Comparison of ENCODE assay signal across 8 mouse cellular contexts in the genomic region with DNA sequence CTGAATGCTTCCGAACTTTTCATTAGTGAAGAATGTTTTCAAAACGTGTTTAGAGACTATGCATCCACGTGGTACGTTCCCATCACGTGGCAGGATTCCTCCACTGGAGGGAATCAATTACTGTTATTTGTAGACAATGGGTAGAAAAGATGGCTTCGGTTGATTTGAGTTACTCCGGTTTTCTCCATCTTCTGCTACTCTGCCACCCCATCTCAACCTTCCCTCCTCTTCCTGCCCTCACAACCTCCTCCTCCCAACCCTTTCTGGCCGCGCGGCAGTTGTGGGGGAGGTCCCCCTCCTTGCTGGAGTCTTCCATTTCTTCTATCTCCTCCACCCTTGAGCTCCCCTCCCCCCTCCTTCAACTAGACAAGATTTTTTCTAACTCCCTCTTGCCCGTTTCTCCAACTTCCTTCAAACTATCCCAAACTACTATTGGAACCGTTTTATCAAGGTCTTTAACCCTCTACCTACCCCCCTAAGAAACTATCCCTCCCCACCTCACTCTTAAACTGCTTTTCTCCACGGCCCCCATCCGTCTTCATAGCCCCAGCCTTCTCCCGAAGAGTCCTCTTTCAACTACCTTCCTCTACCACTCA. TPM values are rescaled to one million over a fixed set of nuclear protein-coding genes. Genes with fewer than 3 reads are reported as not detected.
A peak's percentile ranks its signal among the peaks of the same experiment; 100 is the strongest.
DNase-seq lines count a peak whose midpoint lies in the region; ATAC-seq and TF ChIP-seq lines count a peak whose summit lies in the region.

No protein-coding gene starts in this region.

- H3K4me1 ChIP-seq in liver, embryonic 14.5 days (replicated peaks; ENCODE audit: control insufficient read depth in 2 of 2, insufficient read depth in 2 of 2, low read length in 1 of 2): peaks cover 7 to 8% of the 10 kb centered on the region in 2 experiments
- peaks cover 10% of the 10 kb centered on the region for H3K4me1 ChIP-seq in neural tube, embryonic 14.5 days (ENCODE audit: control insufficient read depth, insufficient read depth, low read length)

- peak overlapping the region; percentile 12 for H3K27ac ChIP-seq in liver, embryonic 14.5 days
- peak overlapping the region; percentile 93 for H3K27ac ChIP-seq in neural tube, embryonic 14.5 days (ENCODE audit: low read depth, low read length)

- peak overlapping the region; percentile 71 to 92 for H3K4me3 ChIP-seq in liver, embryonic 14.5 days (ENCODE audit: insufficient read depth in 1 of 2, low read depth in 2 of 2, low read length in 2 of 2)
- peak overlapping the region; percentile 93 for H3K4me3 ChIP-seq in neural tube, embryonic 14.5 days (ENCODE audit: low read depth, low read length)

- no peak for TF ChIP-seq CTCF in liver, embryonic 14.5 days (IDR thresholded peaks at IDR 0.05; ENCODE audit: low read depth)

- H3K4me2 ChIP-seq in liver, embryonic 14.5 days (ENCODE audit: low read depth): peak overlapping the region; percentile 87
- peak overlapping the region; percentile 75 for H3K4me2 ChIP-seq in neural tube, embryonic 14.5 days (ENCODE audit: low read depth, low read length)

- peak overlapping the region; percentile 84 for H3K9ac ChIP-seq in liver, embryonic 14.5 days (replicated peaks)
- H3K9ac ChIP-seq in neural tube, embryonic 14.5 days (replicated peaks; ENCODE audit: low read depth, low read length): peak overlapping the region; percentile 94

- no peaks in the 10 kb centered on the region for H3K9me3 ChIP-seq in liver, embryonic 14.5 days (ENCODE audit: control insufficient read depth, low read length)
- no peaks in the 10 kb centered on the region for H3K9me3 ChIP-seq in neural tube, embryonic 14.5 days (ENCODE audit: control insufficient read depth, low read length)

- no peak for TF ChIP-seq EP300 in liver, embryonic 14.5 days (IDR thresholded peaks at IDR 0.05; ENCODE audit: low read depth)

- 1% methylated on average over 15 of the region's 15 CpGs for WGBS in liver, embryonic 14.5 days (ENCODE audit: insufficient replicate concordance)
- under 1% methylated on average over 15 of the region's 15 CpGs for WGBS in neural tube, embryonic 14.5 days

- H3K27me3 ChIP-seq in liver, embryonic 14.5 days (ENCODE audit: control insufficient read depth, insufficient read depth, low read length): no peaks in the 10 kb centered on the region
- no peaks in the 10 kb centered on the region for H3K27me3 ChIP-seq in neural tube, embryonic 14.5 days (ENCODE audit: control insufficient read depth, insufficient read depth, low read length)

- peak; percentile 7 for ATAC-seq in CD4-positive, CD25-positive, alpha-beta regulatory T cell, adult 4 months
- ATAC-seq in hematopoietic stem cell, adult 5-6 weeks (replicated peaks in 1 of 2; ENCODE audit: insufficient read depth in 1 of 2, low FRiP score in 2 of 2, low TSS enrichment in 1 of 2, low read depth in 1 of 2, poor library complexity in 2 of 2, severe bottlenecking in 2 of 2): peak; percentile 23 to 32; a peak in 2 of 4 replicates
- ATAC-seq in liver, embryonic 14.5 days (ENCODE audit: insufficient read depth): no peak; the same call in 1 of the 2 replicates
- no peak for ATAC-seq in neural tube, embryonic 14.5 days (ENCODE audit: low read depth)

- DNase-seq in 416B (ENCODE audit: low read depth): peak; percentile 85
- peak; percentile 78 for DNase-seq in embryo, embryonic 10.5 days (ENCODE audit: low spot score)
- peak in 2 of 3 experiments; percentile 29 to 37 for DNase-seq in liver, embryonic 14.5 days (ENCODE audit: low read depth in 3 of 3, low spot score in 3 of 3)
- DNase-seq in urinary bladder, postnatal 14 days (ENCODE audit: low spot score): no peak
- DNase-seq in gastrocnemius, adult 18-20 months (ENCODE audit: low spot score): no peak

- H3K36me3 ChIP-seq in liver, embryonic 14.5 days (replicated peaks; ENCODE audit: control insufficient read depth, insufficient read depth, low read depth): peaks cover 14% of the 10 kb centered on the region
- H3K36me3 ChIP-seq in neural tube, embryonic 14.5 days (ENCODE audit: control insufficient read depth, insufficient read depth, low read length): 0 out of 2 replicates have a peak, but pooled peaks cover 6% of the 10 kb centered on the region

RNA-seq across cellular contexts. Expression of a gene that starts 1.1 kb away (rescaled TPM):
- polyA plus RNA-seq in CD4-positive, CD25-positive, alpha-beta regulatory T cell, adult 4 months (2017; shearing (Covaris generic)): 10 to 100 TPM; 53.2 to 64.3 TPM
- 30.8 and 37.9 TPM in 2 replicates for total RNA-seq in hematopoietic stem cell, adult 5-6 weeks (2017)
- 23.4 and 27.3 TPM in 2 replicates for polyA plus RNA-seq in liver, embryonic 14.5 days (2012; rRNA removed)
- polyA plus RNA-seq in liver, embryonic 14.5 days (2014; fragmentation: Nextera tagmentation; extraction: Ambion mirVana): 35.1 and 35.3 TPM in 2 replicates
- 42.7 and 45.2 TPM in 2 replicates for polyA plus RNA-seq in neural tube, embryonic 14.5 days (2014; fragmentation: Nextera tagmentation; extraction: Ambion mirVana)
- total RNA-seq in gastrocnemius, adult 18-20 months (2021): 10 to 100 TPM; 20.7 to 21.8 TPM

RNA-seq across cellular contexts. Expression of a gene that starts 22.3 kb away (rescaled TPM):
- polyA plus RNA-seq in CD4-positive, CD25-positive, alpha-beta regulatory T cell, adult 4 months (2017; shearing (Covaris generic)): under 1 TPM; 0.10 to 0.13 TPM
- not detected in 2 replicates for total RNA-seq in hematopoietic stem cell, adult 5-6 weeks (2017)
- polyA plus RNA-seq in liver, embryonic 14.5 days (2012; rRNA removed): 0.02 and 0.08 TPM in 2 replicates
- polyA plus RNA-seq in liver, embryonic 14.5 days (2014; fragmentation: Nextera tagmentation; extraction: Ambion mirVana): 0.04 TPM in 1 of 2 replicates, not detected in the other
- 1.4 and 2.0 TPM in 2 replicates for polyA plus RNA-seq in neural tube, embryonic 14.5 days (2014; fragmentation: Nextera tagmentation; extraction: Ambion mirVana)
- under 1 TPM; 0.37 to 0.57 TPM for total RNA-seq in gastrocnemius, adult 18-20 months (2021)

RNA-seq across cellular contexts. Expression of a gene that starts 43.2 kb away (rescaled TPM):
- 1 to 10 TPM; 2.9 to 6.5 TPM for polyA plus RNA-seq in CD4-positive, CD25-positive, alpha-beta regulatory T cell, adult 4 months (2017; shearing (Covaris generic))
- total RNA-seq in hematopoietic stem cell, adult 5-6 weeks (2017): 4.0 and 8.5 TPM in 2 replicates
- 0.52 and 0.68 TPM in 2 replicates for polyA plus RNA-seq in liver, embryonic 14.5 days (2012; rRNA removed)
- 0.88 and 0.99 TPM in 2 replicates for polyA plus RNA-seq in liver, embryonic 14.5 days (2014; fragmentation: Nextera tagmentation; extraction: Ambion mirVana)
- polyA plus RNA-seq in neural tube, embryonic 14.5 days (2014; fragmentation: Nextera tagmentation; extraction: Ambion mirVana): 5.3 and 5.7 TPM in 2 replicates
- 1 to 10 TPM; 4.1 to 4.2 TPM for total RNA-seq in gastrocnemius, adult 18-20 months (2021)

Comparison
In these comparisons a context has a peak if more than half of its experiments do, and no peak if none do; other contexts are left out.
1. DNase-seq: peak in 416B (single experiment), embryo, embryonic 10.5 days (single experiment) and liver, embryonic 14.5 days (2 of 3); none in urinary bladder, postnatal 14 days (single experiment) and gastrocnemius, adult 18-20 months (single experiment).
2. ATAC-seq: peak in CD4-positive, CD25-positive, alpha-beta regulatory T cell, adult 4 months (single experiment) and hematopoietic stem cell, adult 5-6 weeks (2 of 2); none in liver, embryonic 14.5 days (single experiment) and neural tube, embryonic 14.5 days (single experiment).